In the genomic region with DNA sequence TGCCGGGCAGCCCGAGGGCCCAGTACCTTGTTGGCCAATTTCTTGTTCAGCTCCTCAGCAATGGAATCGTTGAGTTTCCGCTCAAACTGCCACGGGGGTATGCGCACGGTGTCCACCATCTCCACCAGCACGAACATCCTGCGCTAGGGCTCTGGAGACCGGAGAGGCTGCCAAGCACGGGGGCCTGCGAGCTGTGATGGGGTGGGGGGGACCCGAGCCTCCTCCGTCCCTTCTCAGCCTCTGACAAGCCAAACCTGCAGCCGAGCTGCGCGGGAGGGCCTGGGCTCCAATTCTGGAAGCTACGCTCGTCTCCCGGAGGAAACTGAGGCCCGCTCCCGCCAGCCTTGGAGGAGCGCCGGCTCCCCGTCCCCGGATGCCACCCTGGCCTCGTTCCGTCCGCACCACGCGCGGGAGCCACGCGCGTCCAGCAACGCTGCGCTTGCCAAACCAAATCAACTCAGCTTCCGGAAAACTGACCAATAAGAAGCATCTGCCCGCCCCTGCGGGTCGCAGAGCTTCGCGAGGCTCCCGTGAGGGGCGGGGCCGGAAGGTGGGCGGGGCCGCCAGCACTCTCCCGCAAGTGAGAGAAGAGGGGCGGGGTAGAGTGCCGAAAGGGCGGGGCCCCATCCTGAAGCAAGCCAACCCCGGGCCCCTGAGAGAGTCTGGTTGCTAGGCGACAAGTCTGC, we compare ENCODE assay signal across 8 mouse cellular contexts. TPM values are rescaled to one million over a fixed set of nuclear protein-coding genes. Genes with fewer than 3 reads are reported as not detected.
DNase-seq lines count a peak whose midpoint lies in the region; ATAC-seq lines count a peak whose summit lies in the region.

Polr3h (minus strand) TSS at position 481 of the 686 bp plus-strand sequence.

- H3K9me3 ChIP-seq in heart, embryonic 13.5 days, result no peaks in the 10 kb centered on the region
- H3K9me3 ChIP-seq in liver, embryonic 12.5 days (replicated peaks), result no peaks in the 10 kb centered on the region
- H3K9me3 ChIP-seq in stomach, embryonic 15.5 days, result no peaks in the 10 kb centered on the region

- no peak within 1 kb of the TSS for H3K27ac ChIP-seq in brown adipose tissue, adult 24 weeks (replicated peaks; ENCODE audit: low read depth, low read length)
- peak within 1 kb of the TSS; percentile 25 for H3K27ac ChIP-seq in heart, embryonic 13.5 days (replicated peaks)
- H3K27ac ChIP-seq in liver, embryonic 12.5 days, result peak within 1 kb of the TSS; percentile 73
- peak within 1 kb of the TSS; percentile 16; the same call in 1 of the 2 replicates for H3K27ac ChIP-seq in stomach, embryonic 15.5 days

- H3K4me1 ChIP-seq in brown adipose tissue, adult 24 weeks (ENCODE audit: control insufficient read depth, insufficient read depth, insufficient read length, low read length), result peaks cover 10% of the 10 kb centered on the region
- peaks cover 19% of the 10 kb centered on the region for H3K4me1 ChIP-seq in heart, embryonic 13.5 days
- H3K4me1 ChIP-seq in liver, embryonic 12.5 days, result peaks cover 46% of the 10 kb centered on the region
- H3K4me1 ChIP-seq in stomach, embryonic 15.5 days, result peaks cover 17% of the 10 kb centered on the region

- H3K9ac ChIP-seq in heart, embryonic 13.5 days, result peak within 1 kb of the TSS; percentile 82
- peak within 1 kb of the TSS; percentile 83 for H3K9ac ChIP-seq in liver, embryonic 12.5 days
- H3K9ac ChIP-seq in stomach, embryonic 15.5 days, result peak within 1 kb of the TSS; percentile 56

- no peaks in the 10 kb centered on the region for H3K27me3 ChIP-seq in heart, embryonic 13.5 days (replicated peaks)
- H3K27me3 ChIP-seq in liver, embryonic 12.5 days (replicated peaks), result no peaks in the 10 kb centered on the region
- no peaks in the 10 kb centered on the region for H3K27me3 ChIP-seq in stomach, embryonic 15.5 days (replicated peaks)

- peak within 1 kb of the TSS; percentile 72 for H3K4me3 ChIP-seq in brown adipose tissue, adult 24 weeks (ENCODE audit: insufficient read depth, low read depth, low read length)
- H3K4me3 ChIP-seq in heart, embryonic 13.5 days, result peak within 1 kb of the TSS; percentile 73
- peak within 1 kb of the TSS; percentile 72 for H3K4me3 ChIP-seq in liver, embryonic 12.5 days
- peak within 1 kb of the TSS; percentile 74 for H3K4me3 ChIP-seq in stomach, embryonic 15.5 days (replicated peaks)

- peaks cover 6% of the 10 kb centered on the region; the same call in 1 of the 2 replicates for H3K36me3 ChIP-seq in heart, embryonic 13.5 days
- H3K36me3 ChIP-seq in liver, embryonic 12.5 days, result peaks cover 31% of the 10 kb centered on the region
- 0 out of 2 replicates have a peak, but pooled peaks cover 2% of the 10 kb centered on the region for H3K36me3 ChIP-seq in stomach, embryonic 15.5 days

- DNase-seq in CD4-positive, CD25-positive, alpha-beta regulatory T cell, adult 2 months (ENCODE audit: low read depth, low spot score), result peak; percentile 99
- peak; percentile 37 for DNase-seq in fat pad, adult 2 months (ENCODE audit: extremely low read depth, low read depth, low spot score)
- peak; percentile 99 for DNase-seq in kidney, postnatal 10 days
- DNase-seq in natural killer cell, adult 2 months (ENCODE audit: low spot score in 2 of 2), result peak; percentile 90 to 95

- ATAC-seq in heart, embryonic 13.5 days (ENCODE audit: extremely low read depth, insufficient number of reproducible peaks, low FRiP score, low TSS enrichment), result peak; percentile 96; the same call in 1 of the 2 replicates
- peak; percentile 91 for ATAC-seq in liver, embryonic 12.5 days
- peak; percentile 95 for ATAC-seq in stomach, embryonic 15.5 days (ENCODE audit: insufficient read depth, low FRiP score, low read depth)

- H3K4me2 ChIP-seq in heart, embryonic 13.5 days, result peak within 1 kb of the TSS; percentile 81
- H3K4me2 ChIP-seq in liver, embryonic 12.5 days, result peak within 1 kb of the TSS; percentile 99
- H3K4me2 ChIP-seq in stomach, embryonic 15.5 days, result peak within 1 kb of the TSS; percentile 93

- under 1% methylated on average over 54 of the region's 54 CpGs for WGBS in heart, embryonic 13.5 days
- under 1% methylated on average over 54 of the region's 54 CpGs for WGBS in liver, embryonic 12.5 days (ENCODE audit: insufficient replicate concordance)
- WGBS in stomach, embryonic 15.5 days, result under 1% methylated on average over 54 of the region's 54 CpGs

RNA-seq across cellular contexts. Expression of gene Polr3h, which starts in this region (rescaled TPM):
- polyA plus RNA-seq in brown adipose tissue, adult 24 weeks (2012; ENCODE audit: insufficient read depth, insufficient read length, missing spikeins), result 2.8 and 13.2 TPM in 2 replicates
- polyA plus RNA-seq in heart, embryonic 13.5 days (2015; fragmentation: Nextera tagmentation; extraction: Ambion mirVana), result 128 and 146 TPM in 2 replicates
- polyA plus RNA-seq in liver, embryonic 12.5 days (2016; fragmentation: Nextera tagmentation; extraction: Ambion mirVana), result 87.2 and 96.3 TPM in 2 replicates
- 58.1 and 65.4 TPM in 2 replicates for polyA plus RNA-seq in stomach, embryonic 15.5 days (2015; fragmentation: Nextera tagmentation; extraction: Ambion mirVana)

Comparison
In these comparisons a context has a peak if more than half of its experiments do, and no peak if none do; other contexts are left out.
1. DNase-seq: peak in every context shown above with its lines; median percentile 99 in CD4-positive, CD25-positive, alpha-beta regulatory T cell, adult 2 months; 99 in kidney, postnatal 10 days; 92 in natural killer cell, adult 2 months; 37 in fat pad, adult 2 months.